Mouse (Mus musculus) heart, adult 9 months (tissue): ENCODE results near the gene Rnf166.

Experiments used
- DNase-seq, 2 experiments: peaks; one replicate each; pipeline ENCODE4 v3.0.0; 2022; ENCODE audit warnings: low spot score in 2 of 2

Rnf166 gene

GRCm38 (mm10) chr8:122475580-122476320, at the start of gene Rnf166, which contains the start of gene Ctu2:
TSS of gene Rnf166 (minus strand) at chr8:122476064.
TSS of gene Ctu2 (plus strand) at chr8:122476143.
- DNase-seq, result peak; percentile 88 to 90

- DNase-seq, result no peak
These were observed 49.1 kb upstream of the Rnf166 start for GRCm38 (mm10) chr8:122525004-122525403.

- DNase-seq, result no peak
These were observed 48.6 kb upstream of the Rnf166 start for GRCm38 (mm10) chr8:122524506-122524905.

GRCm38 (mm10) chr8:122523652-122524360, 47.9 kb upstream of the Rnf166 start:
- DNase-seq, result no peak

GRCm38 (mm10) chr8:122522796-122523651, 47.2 kb upstream of the Rnf166 start:
- DNase-seq, result peak; percentile 78 to 85

GRCm38 (mm10) chr8:122520611-122521010, 44.7 kb upstream of the Rnf166 start:
- no peak for DNase-seq

GRCm38 (mm10) chr8:122517541-122518190, 41.8 kb upstream of the Rnf166 start:
- DNase-seq, result peak; percentile 72 to 84

- no peak for DNase-seq
These were observed 39.8 kb upstream of the Rnf166 start for GRCm38 (mm10) chr8:122515699-122516098.

- no peak for DNase-seq
These were observed 36.5 kb upstream of the Rnf166 start for GRCm38 (mm10) chr8:122512392-122512791.

GRCm38 (mm10) chr8:122511552-122511951, 35.7 kb upstream of the Rnf166 start:
- DNase-seq, result peak; percentile 73

- peak; percentile 75 to 80 for DNase-seq
These were observed 25.0 kb upstream of the Rnf166 start for GRCm38 (mm10) chr8:122500856-122501255.

GRCm38 (mm10) chr8:122497912-122498311, 22.0 kb upstream of the Rnf166 start:
- no peak for DNase-seq

GRCm38 (mm10) chr8:122497016-122497734, 21.3 kb upstream of the Rnf166 start:
- DNase-seq, result no peak

- no peak for DNase-seq
These were observed 12.5 kb upstream of the Rnf166 start for GRCm38 (mm10) chr8:122488387-122488786.

- no peak for DNase-seq
These were observed 9.0 kb upstream of the Rnf166 start for GRCm38 (mm10) chr8:122484831-122485230.

GRCm38 (mm10) chr8:122483877-122484276, 8.0 kb upstream of the Rnf166 start:
- no peak for DNase-seq

GRCm38 (mm10) chr8:122482448-122482847, 6.6 kb upstream of the Rnf166 start:
- no peak for DNase-seq

- peak; percentile 47 to 65 for DNase-seq
These were observed 808 bp downstream of the Rnf166 start for GRCm38 (mm10) chr8:122474951-122475560.

GRCm38 (mm10) chr8:122473911-122474421, 1.9 kb downstream of the Rnf166 start:
- DNase-seq, result no peak

- no peak for DNase-seq
These were observed 5.2 kb downstream of the Rnf166 start for GRCm38 (mm10) chr8:122470691-122471090.
